Mouse (Mus musculus) CH12.LX (cell line): Measurements from ENCODE around the gene Pyroxd2.

ENCODE experiments used
- BHLHE40 ChIP-seq: IDR thresholded peaks from 2 replicates; pipeline ENCODE4 v1.6.1; 2011; ENCODE audit warnings: mild to moderate bottlenecking, low read depth, low read length, improper control_type of control experiment
- CHD2 ChIP-seq: IDR thresholded peaks from 2 replicates; pipeline ENCODE4 v1.6.1; 2011; ENCODE audit warnings: low read length, improper control_type of control experiment
- CTCF ChIP-seq, 2 experiments: IDR thresholded peaks in 1 of 2; conservative IDR thresholded peaks in 1 of 2; 2 replicates each; pipeline ENCODE4 v1.5.1; 2011 to 2012; ENCODE audit warnings: low read depth in 2 of 2, low read length in 2 of 2, improper control_type of control experiment in 1 of 2, inconsistent platforms in 1 of 2, mild to moderate bottlenecking in 1 of 2, moderate library complexity in 1 of 2
- ELF1 ChIP-seq: IDR thresholded peaks from 2 replicates; pipeline ENCODE4 v1.6.1; 2014; ENCODE audit warnings: low read depth, mild to moderate bottlenecking, inconsistent platforms, low read length, improper control_type of control experiment
- GABPA ChIP-seq: IDR thresholded peaks from 2 replicates; pipeline ENCODE4 v1.6.1; 2012; ENCODE audit warnings: low read depth, low read length, improper control_type of control experiment, inconsistent platforms; ENCODE audit not compliant: insufficient replicate concordance
- MAX ChIP-seq: IDR thresholded peaks from 2 replicates; pipeline ENCODE4 v1.6.1; 2011; ENCODE audit warnings: low read length, improper control_type of control experiment
- PAX5 ChIP-seq: IDR thresholded peaks from 2 replicates; pipeline ENCODE4 v1.6.1; 2012; ENCODE audit warnings: low read length, inconsistent platforms, mixed read lengths
- POLR2A ChIP-seq: IDR thresholded peaks from 2 replicates; pipeline ENCODE4 v1.6.1; 2011; ENCODE audit warnings: low read depth, mild to moderate bottlenecking, improper control_type of control experiment, low read length
- RAD21 ChIP-seq: IDR thresholded peaks from 2 replicates; pipeline ENCODE4 v1.6.1; 2011; ENCODE audit warnings: low read depth, mild to moderate bottlenecking, low read length, improper control_type of control experiment, moderate library complexity
- TBP ChIP-seq: conservative IDR thresholded peaks from 2 replicates; pipeline ENCODE4 v1.6.1; 2011; ENCODE audit warnings: low read depth, low read length, improper control_type of control experiment

GRCm38 (mm10) chr19:42767361-42767760 is 14.8 kb upstream of the Pyroxd2 start:
- TF ChIP-seq POLR2A = no peak
- TF ChIP-seq RAD21 = no peak
- no peak for TF ChIP-seq CHD2
- TF ChIP-seq GABPA = no peak
- no peak for TF ChIP-seq CTCF (conservative IDR thresholded peaks at IDR 0.05 in 1 of 2, IDR thresholded peaks at IDR 0.05 in 1 of 2; ENCODE audit: low read depth in 2 of 2, low read length in 2 of 2)
- TF ChIP-seq ELF1 = no peak
- no peak for TF ChIP-seq MAX
- TF ChIP-seq BHLHE40 = no peak
- TF ChIP-seq TBP = no peak
- no peak for TF ChIP-seq PAX5
